Mouse (Mus musculus) G1E (cell line): ENCODE results near the gene Cpb1.

Source experiments
- CTCF ChIP-seq: IDR thresholded peaks from 2 replicates; pipeline ENCODE4 v1.5.1; 2012; ENCODE audit warnings: low read depth, low read length, inconsistent platforms, mixed read lengths
- GATA1 ChIP-seq: IDR thresholded peaks from 2 replicates; pipeline ENCODE4 v1.6.1; 2012; ENCODE audit warnings: borderline replicate concordance, low read length, inconsistent platforms, mixed read lengths

DNA sequence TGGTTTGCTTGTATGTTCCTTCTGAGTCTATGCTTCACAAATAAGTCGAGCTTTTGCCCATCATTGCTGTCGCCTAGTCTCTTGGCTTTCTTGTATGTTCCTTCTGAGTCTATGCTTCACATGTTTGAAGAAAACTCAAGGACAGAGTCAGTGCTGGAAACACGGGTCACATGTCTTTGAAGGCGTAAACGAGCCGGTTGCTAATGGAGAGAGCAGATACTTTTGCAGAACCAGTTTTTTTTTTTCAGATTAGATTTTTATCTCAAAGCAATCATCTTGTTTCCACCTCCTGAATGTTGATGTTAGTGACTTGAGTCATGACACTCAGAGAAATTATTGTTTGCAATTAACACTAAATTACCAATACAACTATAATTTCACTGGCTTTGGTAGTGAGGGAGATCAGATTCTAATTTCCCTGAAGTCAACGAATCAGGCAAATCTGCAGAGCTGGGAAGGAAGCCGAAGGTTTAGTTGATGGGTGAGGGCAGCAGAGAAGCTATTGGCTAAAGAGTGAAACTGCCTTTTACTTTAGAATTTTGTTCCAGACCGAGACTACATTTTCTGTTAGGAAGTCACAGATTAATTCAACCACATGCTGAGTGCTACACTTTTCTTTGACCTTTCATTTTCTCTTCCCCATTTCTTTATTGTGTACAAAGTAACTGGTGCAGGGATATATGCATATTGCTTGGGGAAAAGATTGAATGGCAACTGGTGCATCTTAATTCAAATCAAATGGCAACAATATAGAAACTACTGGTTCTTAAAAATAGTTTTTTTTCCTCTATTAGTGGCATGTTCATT is 19.2 kb upstream of the Cpb1 start:
- TF ChIP-seq CTCF (no peak), GATA1 (no peak)
